Mouse (Mus musculus): ENCODE measurements around the gene Galnt18.

- TF ChIP-seq MAFK (IDR thresholded peaks at IDR 0.05; ENCODE audit: insufficient read depth, low read depth, low read length), result no peak
- no peak for TF ChIP-seq CHD2 (IDR thresholded peaks at IDR 0.05; ENCODE audit: low read depth, low read length)
- TF ChIP-seq ZC3H11A (IDR thresholded peaks at IDR 0.05; ENCODE audit: borderline replicate concordance, low read depth, low read length), result no peak
- TF ChIP-seq HCFC1 (IDR thresholded peaks at IDR 0.05; ENCODE audit: borderline replicate concordance, insufficient read depth, low read length), result no peak
- TF ChIP-seq ZNF384 (IDR thresholded peaks at IDR 0.05; ENCODE audit: low read depth, low read length), result no peak
Observed at GRCm38 (mm10) chr7:111580547-111580946, 199.2 kb downstream of the Galnt18 start.

All from ES-E14 (cell line).